Mouse (Mus musculus): Measurements from ENCODE around the gene Csnk2a2.

GRCm38 (mm10) chr8:95441491-95442039 lies 48.3 kb downstream of the Csnk2a2 start:
- no peak for TF ChIP-seq CTCF (IDR thresholded peaks at IDR 0.05; ENCODE audit: borderline replicate concordance, insufficient read depth, low read length)
- TF ChIP-seq POLR2A (IDR thresholded peaks at IDR 0.05; ENCODE audit: low read depth, low read length), result no peak
